Mouse (Mus musculus) testis, adult 2 months (tissue): ENCODE results near the gene Pnpla5. TPM values are rescaled to one million over a fixed set of nuclear protein-coding genes. Genes with fewer than 3 reads are reported as not detected.

ENCODE experiments used
- H3K27ac ChIP-seq: fragments of 200-500 bp; 2 replicates; pipeline ENCODE4 v1.5.1; 2012; ENCODE audit warnings: low read depth, low read length; ENCODE audit not compliant: control insufficient read depth, insufficient read depth
- H3K27me3 ChIP-seq: fragments of 200-500 bp; 2 replicates; pipeline ENCODE4 v1.6.1; 2012; ENCODE audit warnings: mild to moderate bottlenecking, low read length, moderate library complexity; ENCODE audit not compliant: control insufficient read depth, insufficient read depth
- H3K36me3 ChIP-seq: fragments of 200-500 bp; 2 replicates; pipeline ENCODE4 v1.6.1; 2012; ENCODE audit warnings: mild to moderate bottlenecking, low read length; ENCODE audit not compliant: control insufficient read depth, insufficient read depth
- H3K4me1 ChIP-seq: fragments of 200-500 bp; 2 replicates; pipeline ENCODE4 v1.6.1; 2012; ENCODE audit warnings: low read length; ENCODE audit not compliant: control insufficient read depth, insufficient read depth
- H3K4me3 ChIP-seq: fragments of 200-500 bp; 2 replicates; pipeline ENCODE4 v1.5.1; 2012; ENCODE audit warnings: low read depth, mild to moderate bottlenecking, low read length, moderate library complexity, mixed read lengths; ENCODE audit not compliant: control insufficient read depth
- CTCF ChIP-seq: fragments of 200-500 bp; IDR thresholded peaks from 2 replicates; pipeline ENCODE4 v1.5.1; 2012; ENCODE audit warnings: low read depth, mild to moderate bottlenecking, inconsistent platforms, low read length, moderate library complexity; ENCODE audit not compliant: control insufficient read depth, insufficient read depth, insufficient replicate concordance
- POLR2A ChIP-seq: fragments of 200-500 bp; IDR thresholded peaks from 2 replicates; pipeline ENCODE4 v1.6.1; 2012; ENCODE audit warnings: low read depth, mild to moderate bottlenecking, inconsistent platforms, low read length, moderate library complexity; ENCODE audit not compliant: control insufficient read depth
- polyA plus RNA-seq: library from polyadenylated mRNA; depleted of rRNA; stranded (reverse); fragments of >200 nt; gene quantifications from 2 replicates; pipeline ENCODE4 v1.2.3, GENCODE M21; 2012

Pnpla5 gene
- polyA plus RNA-seq, 1 experiment = not detected

DNA sequence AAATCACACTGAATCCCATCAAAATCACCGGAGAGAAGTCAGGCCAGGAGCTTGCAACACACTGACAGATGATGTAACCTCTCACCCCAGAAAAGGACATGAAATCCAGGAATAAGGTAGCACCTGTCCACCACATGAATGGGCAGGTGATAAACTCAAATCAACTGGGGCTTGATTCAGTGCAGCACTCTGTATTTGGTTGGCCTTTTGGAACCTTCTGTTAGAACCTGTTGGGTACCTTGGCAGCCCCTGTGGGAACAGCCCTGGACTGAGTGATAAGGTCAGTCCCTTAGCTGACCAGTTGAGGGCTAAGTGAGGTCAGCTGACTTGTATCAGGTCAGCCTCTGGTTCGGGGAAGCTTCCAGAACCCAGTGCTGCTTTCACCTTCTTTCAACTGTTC is 33.2 kb upstream of the Pnpla5 start:
- Histone ChIP-seq H3K27me3 (no peaks in the 10 kb centered on the region), H3K4me1 (no peaks in the 10 kb centered on the region), H3K36me3 (no peaks in the 10 kb centered on the region), H3K27ac (no peak overlapping the region), H3K4me3 (no peak overlapping the region)
- TF ChIP-seq CTCF (no peak), POLR2A (no peak)

DNA sequence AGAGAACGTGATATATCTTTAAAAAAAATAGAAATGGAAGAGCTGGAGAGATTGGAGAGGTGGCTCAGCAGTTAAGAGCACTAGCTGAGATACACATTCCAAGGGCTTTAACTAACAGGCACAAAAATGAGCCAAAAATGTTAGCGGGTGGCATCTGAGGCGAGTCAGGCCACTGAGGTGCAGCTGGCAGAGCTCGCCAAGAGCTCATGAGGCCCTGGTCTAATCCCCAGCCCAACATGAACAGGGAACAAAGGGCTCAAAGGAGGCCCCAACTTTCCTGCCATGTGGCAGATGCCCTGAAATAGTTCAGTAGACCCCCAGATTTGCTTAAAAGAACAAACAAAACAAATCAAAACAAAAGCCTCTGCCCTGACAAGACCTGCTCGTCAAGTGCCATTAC is 18.0 kb upstream of the Pnpla5 start:
- TF ChIP-seq CTCF = no peak
- no peak for TF ChIP-seq POLR2A
- Histone ChIP-seq H3K27me3 (no peaks in the 10 kb centered on the region), H3K27ac (no peak overlapping the region), H3K4me3 (no peak overlapping the region), H3K4me1 (no peaks in the 10 kb centered on the region), H3K36me3 (no peaks in the 10 kb centered on the region)

DNA sequence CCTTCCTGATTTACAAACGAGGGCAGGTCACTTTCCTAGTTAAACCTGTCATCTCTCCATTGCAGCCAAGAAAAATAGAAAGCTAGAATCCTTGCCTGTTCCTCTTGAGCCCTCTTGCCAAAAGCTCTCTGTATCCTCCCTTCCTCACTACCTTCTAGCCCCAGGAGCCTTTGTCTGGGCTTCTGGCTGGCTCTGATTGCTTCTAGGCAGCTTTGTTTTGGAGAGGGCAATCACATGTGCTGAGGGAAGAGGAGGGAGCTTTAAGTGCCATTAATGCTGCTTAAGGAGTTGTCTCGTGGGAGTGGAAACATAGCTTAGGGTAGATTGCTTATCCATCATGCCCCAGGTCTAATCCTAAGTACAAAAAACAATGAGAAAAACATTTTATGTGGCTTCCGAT is 17.1 kb upstream of the Pnpla5 start:
- Histone ChIP-seq H3K27ac (no peak overlapping the region), H3K36me3 (no peaks in the 10 kb centered on the region), H3K27me3 (no peaks in the 10 kb centered on the region), H3K4me1 (no peaks in the 10 kb centered on the region), H3K4me3 (no peak overlapping the region)
- TF ChIP-seq POLR2A (no peak), CTCF (no peak)

DNA sequence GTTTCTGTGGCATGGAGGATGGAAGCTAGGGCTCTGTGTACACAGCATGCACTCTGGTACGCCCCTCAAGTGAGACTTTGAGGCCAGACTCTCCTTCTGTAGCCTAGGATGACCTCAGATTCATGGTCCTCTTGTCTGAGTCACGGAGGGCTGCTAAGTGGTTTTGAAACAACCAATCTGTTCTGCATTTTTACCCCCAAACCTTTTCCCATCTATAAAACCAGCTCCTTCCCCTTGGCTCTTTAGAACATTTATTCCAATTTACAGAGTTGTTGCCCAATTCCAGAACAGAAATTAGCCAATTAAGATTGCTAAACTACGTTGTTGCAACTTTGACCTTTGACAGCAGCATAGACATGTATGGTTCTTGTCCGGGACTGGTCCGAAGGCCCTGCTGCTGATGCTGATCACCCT is 16.6 kb upstream of the Pnpla5 start:
- H3K4me1 ChIP-seq = no peaks in the 10 kb centered on the region
- H3K36me3 ChIP-seq = no peaks in the 10 kb centered on the region
- no peak overlapping the region for H3K4me3 ChIP-seq
- no peak for TF ChIP-seq CTCF
- no peak for TF ChIP-seq POLR2A
- no peaks in the 10 kb centered on the region for H3K27me3 ChIP-seq
- H3K27ac ChIP-seq = no peak overlapping the region

DNA sequence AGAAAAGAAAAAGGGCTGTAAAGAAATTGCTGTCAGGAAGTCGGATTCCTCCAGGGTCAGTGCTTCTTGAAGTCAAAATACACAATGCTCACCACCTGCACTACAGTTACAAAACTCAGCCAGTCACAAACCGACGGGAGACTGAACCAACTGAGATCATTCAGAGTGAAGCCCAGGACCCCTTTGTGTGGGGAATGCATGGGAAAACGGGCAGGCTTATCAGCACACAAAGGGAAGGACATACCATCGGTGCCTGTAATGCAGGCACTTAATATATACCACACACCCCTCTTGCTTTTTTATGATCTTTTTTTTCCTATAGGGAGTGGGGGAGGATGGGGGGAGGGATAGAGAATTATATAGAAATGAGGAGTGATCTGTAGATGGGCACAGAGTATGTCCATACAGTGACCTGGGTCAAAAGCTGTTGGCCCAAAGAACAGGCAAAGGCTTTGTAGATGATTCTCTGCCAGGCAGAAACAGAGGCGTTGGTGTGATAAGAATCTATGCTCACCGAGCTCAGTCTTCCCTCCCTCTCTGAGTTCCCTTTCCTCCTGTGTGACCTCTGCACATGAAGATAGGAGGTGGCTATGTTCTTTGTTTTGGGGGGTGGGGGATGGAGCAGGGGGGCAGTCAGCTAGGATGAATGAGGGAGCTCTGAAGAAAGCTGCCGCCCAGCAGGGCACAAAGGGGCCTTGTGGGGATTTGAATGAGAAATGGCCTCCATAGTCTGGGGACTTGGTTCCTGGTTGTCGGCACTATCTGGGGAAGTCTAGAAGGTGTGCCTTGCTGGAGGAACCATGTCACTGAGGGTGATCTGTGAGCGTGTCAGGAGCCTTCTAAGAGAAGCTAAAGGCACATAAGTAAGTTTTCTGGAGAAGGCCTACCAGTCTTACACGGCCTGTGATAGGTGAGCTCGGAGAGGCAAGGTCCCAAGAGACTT is 13.8 kb upstream of the Pnpla5 start:
- no peaks in the 10 kb centered on the region for H3K4me1 ChIP-seq
- no peak overlapping the region for H3K27ac ChIP-seq
- no peaks in the 10 kb centered on the region for H3K36me3 ChIP-seq
- H3K27me3 ChIP-seq = no peaks in the 10 kb centered on the region
- TF ChIP-seq CTCF = no peak
- TF ChIP-seq POLR2A = no peak
- no peak overlapping the region for H3K4me3 ChIP-seq

DNA sequence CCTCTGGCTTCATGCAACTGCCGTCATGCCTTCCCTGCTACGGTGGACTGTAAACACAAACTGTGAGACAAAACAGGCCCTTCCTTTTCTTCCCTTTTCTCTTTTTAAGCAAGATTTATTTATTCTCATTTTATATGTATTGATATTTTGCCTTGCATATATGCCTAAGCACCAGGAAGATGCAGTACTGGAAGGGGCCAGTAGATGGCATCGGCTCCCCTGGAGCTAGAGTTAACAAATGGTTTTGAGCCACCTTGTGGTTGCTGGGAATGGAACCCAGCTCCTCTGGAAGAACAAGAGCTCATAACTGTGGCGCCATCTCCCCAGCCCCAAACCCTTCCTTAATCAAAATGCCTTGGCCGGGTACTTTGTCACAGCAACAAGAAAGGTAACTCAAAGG is 12.5 kb upstream of the Pnpla5 start:
- Histone ChIP-seq H3K27ac (no peak overlapping the region), H3K4me1 (peaks cover 6% of the 10 kb centered on the region)
- TF ChIP-seq POLR2A (no peak), CTCF (peak; percentile 58; the same call in 1 of the 2 replicates)

DNA sequence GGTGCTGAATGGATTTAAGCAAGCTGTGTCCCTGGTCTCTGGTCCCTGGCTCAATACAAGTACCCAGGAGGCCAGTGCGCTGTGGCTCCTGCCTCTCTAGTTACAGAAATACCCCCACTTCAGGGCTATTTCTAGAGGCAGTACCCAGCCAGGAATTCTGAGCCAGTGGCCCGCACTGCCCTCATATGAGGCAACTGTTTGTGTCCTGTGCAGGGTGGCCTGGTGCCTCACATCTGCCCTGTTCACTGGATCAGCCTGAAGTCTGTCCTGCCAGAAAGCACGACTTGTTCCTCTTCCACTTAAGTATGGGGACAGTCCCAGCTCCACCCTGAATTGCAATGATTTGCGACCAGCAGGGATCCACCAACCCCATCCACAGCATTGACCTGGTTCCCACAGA is 10.5 kb upstream of the Pnpla5 start:
- TF ChIP-seq POLR2A (no peak), CTCF (no peak)
- no peaks in the 10 kb centered on the region for H3K36me3 ChIP-seq
- no peak overlapping the region for H3K27ac ChIP-seq
- H3K4me3 ChIP-seq = no peak overlapping the region
- peaks cover 9% of the 10 kb centered on the region for H3K4me1 ChIP-seq
- H3K27me3 ChIP-seq = no peaks in the 10 kb centered on the region

More for the DNA sequence above, 12.5 kb upstream of the Pnpla5 start:
- Histone ChIP-seq H3K36me3 (no peaks in the 10 kb centered on the region), H3K27me3 (no peaks in the 10 kb centered on the region), H3K4me3 (no peak overlapping the region)
